Mouse (Mus musculus): ENCODE measurements around the gene Pnliprp2. TPM values are rescaled to one million over a fixed set of nuclear protein-coding genes. Genes with fewer than 3 reads are reported as not detected.

Pnliprp2 gene
- total and polyA plus RNA-seq, 3 experiments = 0.13 to 0.38 (median 0.14) TPM

DNA sequence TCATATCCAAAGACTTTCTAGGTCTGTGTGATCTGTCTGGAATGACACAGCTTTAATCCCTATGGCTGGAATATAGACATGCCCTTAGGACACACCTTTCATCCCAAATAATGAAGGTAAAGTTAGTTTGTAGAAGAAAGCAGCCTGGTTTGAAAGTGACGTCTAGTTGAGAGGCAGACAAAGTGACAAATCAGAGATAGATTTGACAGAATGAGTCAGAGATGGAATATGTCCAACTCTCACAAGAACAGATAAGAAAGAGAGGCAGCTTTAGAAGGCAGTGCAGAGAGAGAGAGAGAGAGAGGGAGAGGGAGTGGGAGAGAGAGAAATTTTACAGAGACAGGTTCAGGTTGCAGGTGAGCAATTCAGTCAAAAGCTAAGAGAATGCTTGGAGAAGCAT lies 64.8 kb downstream of the Pnliprp2 start:
- H3K36me3 ChIP-seq (replicated peaks in 1 of 2; ENCODE audit: control insufficient read depth in 1 of 2, insufficient read depth in 1 of 2, low read length in 1 of 2) = no peaks in the 10 kb centered on the region
- no peak for DNase-seq (ENCODE audit: extremely low read depth)
- no peak overlapping the region for H3K9ac ChIP-seq (ENCODE audit: insufficient read depth, low read depth)
- in situ Hi-C loops (cut with MboI; ENCODE audit: low pct_ligation_motif_present, low pct_unique_long_range_greater_than_20kb, low sequenced_read_pairs) = no loop called here
- H3K79me2 ChIP-seq (replicated peaks; ENCODE audit: control insufficient read depth, extremely low read depth, insufficient read depth, poor library complexity, severe bottlenecking) = no peaks in the 10 kb centered on the region
- peaks cover 7 to 46% of the 10 kb centered on the region in 2 experiments for H3K4me1 ChIP-seq (ENCODE audit: control insufficient read depth in 1 of 2, insufficient read depth in 2 of 2)
- dilution Hi-C loops (cut with MboI; ENCODE audit: extremely low pct_ligation_motif_present, extremely low pct_unique_long_range_greater_than_20kb, low sequenced_read_pairs) = no loop called here
- H3K4me3 ChIP-seq (replicated peaks in 1 of 3; ENCODE audit: low read depth in 2 of 3, low read length in 2 of 3, poor library complexity in 1 of 3) = no peak overlapping the region
- H3K27me3 ChIP-seq (replicated peaks) = no peaks in the 10 kb centered on the region
- no peaks in the 10 kb centered on the region for H3K9me3 ChIP-seq (replicated peaks; ENCODE audit: low read length)
- no peak overlapping the region for H3K27ac ChIP-seq (ENCODE audit: insufficient read depth, low read depth)
- TF ChIP-seq EP300 (IDR thresholded peaks at IDR 0.05; ENCODE audit: low read length) (no peak), MXI1 (IDR thresholded peaks at IDR 0.05; ENCODE audit: low read depth, low read length) (no peak), USF2 (conservative IDR thresholded peaks at IDR 0.05; ENCODE audit: low read depth, low read length) (no peak), PAX5 (IDR thresholded peaks at IDR 0.05; ENCODE audit: low read length) (no peak), E2F4 (IDR thresholded peaks at IDR 0.05; ENCODE audit: insufficient replicate concordance, low read depth, low read length) (no peak), MAZ (IDR thresholded peaks at IDR 0.05; ENCODE audit: low read depth, low read length) (no peak), MYC (IDR thresholded peaks at IDR 0.05; ENCODE audit: low read depth, low read length) (no peak), USF1 (IDR thresholded peaks at IDR 0.05; ENCODE audit: low read depth, low read length) (no peak), UBTF (IDR thresholded peaks at IDR 0.05; ENCODE audit: low read depth, low read length) (no peak), HCFC1 (IDR thresholded peaks at IDR 0.05; ENCODE audit: low read depth, low read length) (no peak), TBP (conservative IDR thresholded peaks at IDR 0.05; ENCODE audit: low read depth, low read length) (no peak), GABPA (IDR thresholded peaks at IDR 0.05; ENCODE audit: insufficient replicate concordance, low read depth, low read length) (no peak), RCOR1 (conservative IDR thresholded peaks at IDR 0.05; ENCODE audit: low read depth, low read length) (no peak), KAT2A (IDR thresholded peaks at IDR 0.05; ENCODE audit: insufficient replicate concordance, low read length) (no peak)
- H3K4me2 ChIP-seq (ENCODE audit: insufficient read depth, low read depth, poor library complexity, severe bottlenecking) = no peak overlapping the region

Other genes starting within 250 kb of the Pnliprp2 start
- not detected in 2 replicates for gene Ccdc172, start 247.7 kb upstream of the Pnliprp2 start, total RNA-seq (2012; rRNA removed)
- gene Ccdc172, start 247.7 kb upstream of the Pnliprp2 start, total RNA-seq (2014; rRNA removed) = not detected in 2 replicates
- gene Ccdc172, start 247.7 kb upstream of the Pnliprp2 start, polyA plus RNA-seq (2012; ENCODE audit: insufficient read length, low read depth) = not detected in 2 replicates
- gene Pnlip, start 107.2 kb upstream of the Pnliprp2 start, total RNA-seq (2012; rRNA removed) = 0.08 TPM in 1 of 2 replicates, not detected in the other
- gene Pnlip, start 107.2 kb upstream of the Pnliprp2 start, total RNA-seq (2014; rRNA removed) = 0.30 TPM in 1 of 2 replicates, not detected in the other
- gene Pnlip, start 107.2 kb upstream of the Pnliprp2 start, polyA plus RNA-seq (2012; ENCODE audit: insufficient read length, low read depth) = not detected in 2 replicates
- not detected in 2 replicates for gene Pnliprp1, start 30.8 kb upstream of the Pnliprp2 start, total RNA-seq (2012; rRNA removed)
- not detected in 2 replicates for gene Pnliprp1, start 30.8 kb upstream of the Pnliprp2 start, total RNA-seq (2014; rRNA removed)
- gene Pnliprp1, start 30.8 kb upstream of the Pnliprp2 start, polyA plus RNA-seq (2012; ENCODE audit: insufficient read length, low read depth) = not detected in 2 replicates
- 1.1 and 1.4 TPM in 2 replicates for gene 1700019N19Rik, start 34.7 kb downstream of the Pnliprp2 start, total RNA-seq (2012; rRNA removed)
- gene 1700019N19Rik, start 34.7 kb downstream of the Pnliprp2 start, total RNA-seq (2014; rRNA removed) = 0.53 and 0.83 TPM in 2 replicates
- 0.50 and 0.89 TPM in 2 replicates for gene 1700019N19Rik, start 34.7 kb downstream of the Pnliprp2 start, polyA plus RNA-seq (2012; ENCODE audit: insufficient read length, low read depth)
- gene Eno4, start 183.7 kb downstream of the Pnliprp2 start, total RNA-seq (2012; rRNA removed) = 0.25 and 0.34 TPM in 2 replicates
- 1.1 and 1.2 TPM in 2 replicates for gene Eno4, start 183.7 kb downstream of the Pnliprp2 start, total RNA-seq (2014; rRNA removed)
- 1.3 and 1.6 TPM in 2 replicates for gene Eno4, start 183.7 kb downstream of the Pnliprp2 start, polyA plus RNA-seq (2012; ENCODE audit: insufficient read length, low read depth)
- gene Hspa12a, start 183.9 kb downstream of the Pnliprp2 start, total RNA-seq (2012; rRNA removed) = 0.92 and 1.4 TPM in 2 replicates
- gene Hspa12a, start 183.9 kb downstream of the Pnliprp2 start, total RNA-seq (2014; rRNA removed) = 1.2 and 1.4 TPM in 2 replicates
- gene Hspa12a, start 183.9 kb downstream of the Pnliprp2 start, polyA plus RNA-seq (2012; ENCODE audit: insufficient read length, low read depth) = 1.6 and 1.9 TPM in 2 replicates

Measured in CH12.LX (cell line).